ENCODE assay signal across 8 mouse cellular contexts in the genomic region with DNA sequence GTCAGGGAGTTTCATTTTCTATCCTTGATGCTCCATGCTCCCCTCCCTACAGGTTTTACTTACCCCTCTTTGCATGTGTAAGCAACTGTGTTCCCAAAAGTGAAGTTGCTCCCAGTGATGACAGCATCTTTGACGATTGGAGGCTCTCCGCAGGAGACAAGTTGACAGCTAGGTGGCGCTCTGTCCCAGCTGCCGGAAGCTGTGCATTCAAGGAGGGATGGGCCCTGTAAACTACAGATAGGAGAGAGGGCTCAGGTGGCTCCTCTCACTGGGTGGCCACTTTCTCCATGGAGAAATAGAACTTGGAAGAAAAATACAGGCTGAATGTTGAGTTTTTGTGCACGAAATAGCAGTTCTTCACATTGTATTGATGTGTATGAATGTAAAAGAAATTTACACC.
DNase-seq lines count a peak whose midpoint lies in the region; ATAC-seq and TF ChIP-seq lines count a peak whose summit lies in the region.

No protein-coding gene starts in this region.

- 12% methylated on average over 5 of the region's 5 CpGs for WGBS in intestine, postnatal 0 days
- WGBS in intestine, embryonic 16.5 days: 12% methylated on average over 5 of the region's 5 CpGs
- WGBS in forebrain, embryonic 16.5 days: 10% methylated on average over 5 of the region's 5 CpGs
- WGBS in hindbrain, postnatal 0 days: 11% methylated on average over 5 of the region's 5 CpGs
- WGBS in limb, embryonic 10.5 days: 10% methylated on average over 5 of the region's 5 CpGs

- H3K9ac ChIP-seq in intestine, postnatal 0 days (ENCODE audit: low read depth, low read length): no peak overlapping the region
- no peak overlapping the region for H3K9ac ChIP-seq in intestine, embryonic 16.5 days (ENCODE audit: low read depth, low read length)
- no peak overlapping the region for H3K9ac ChIP-seq in forebrain, embryonic 16.5 days (replicated peaks; ENCODE audit: low read depth, low read length)
- H3K9ac ChIP-seq in hindbrain, postnatal 0 days (replicated peaks; ENCODE audit: low read length): no peak overlapping the region

- no peaks in the 10 kb centered on the region for H3K4me1 ChIP-seq in intestine, postnatal 0 days (replicated peaks; ENCODE audit: control insufficient read depth, insufficient read depth, low read length)
- no peaks in the 10 kb centered on the region for H3K4me1 ChIP-seq in intestine, embryonic 16.5 days (ENCODE audit: control insufficient read depth, insufficient read depth, low read length)
- H3K4me1 ChIP-seq in forebrain, embryonic 16.5 days (replicated peaks; ENCODE audit: control insufficient read depth, insufficient read depth, low read length): no peaks in the 10 kb centered on the region; the same call in 1 of the 2 replicates
- 0 out of 2 replicates have a peak, but pooled peaks cover 2% of the 10 kb centered on the region for H3K4me1 ChIP-seq in hindbrain, postnatal 0 days (ENCODE audit: insufficient read depth, low read length)
- no peaks in the 10 kb centered on the region for H3K4me1 ChIP-seq in limb, embryonic 10.5 days

- peak; percentile 57 for DNase-seq in cerebellum, adult 11 months
- DNase-seq in hindbrain, postnatal 0 days (ENCODE audit: low spot score): peak; percentile 86
- peak; percentile 76 for DNase-seq in limb, embryonic 10.5 days (ENCODE audit: low spot score)
- DNase-seq in natural killer cell, adult 2 months (ENCODE audit: low spot score in 2 of 2): peak; percentile 24 to 40
- DNase-seq in telencephalon, adult 2 months (ENCODE audit: low read depth, low spot score): peak; percentile 13

- peak; percentile 95 for TF ChIP-seq CTCF in intestine, postnatal 0 days (IDR thresholded peaks at IDR 0.05; ENCODE audit: low read depth)
- peak; percentile 93 for TF ChIP-seq CTCF in hindbrain, postnatal 0 days (IDR thresholded peaks at IDR 0.05; ENCODE audit: low read depth)

- ATAC-seq in intestine, postnatal 0 days: peak; percentile 61; the same call in 1 of the 2 replicates
- ATAC-seq in intestine, embryonic 16.5 days: no peak; the same call in 1 of the 2 replicates
- peak; percentile 41; the same call in 1 of the 2 replicates for ATAC-seq in forebrain, embryonic 16.5 days
- ATAC-seq in hindbrain, postnatal 0 days: peak; percentile 69; the same call in 1 of the 2 replicates

- no peak overlapping the region for H3K27ac ChIP-seq in intestine, postnatal 0 days (ENCODE audit: low read depth, low read length)
- H3K27ac ChIP-seq in intestine, embryonic 16.5 days (ENCODE audit: low read length): no peak overlapping the region
- H3K27ac ChIP-seq in forebrain, embryonic 16.5 days (ENCODE audit: low read length): no peak overlapping the region
- H3K27ac ChIP-seq in hindbrain, postnatal 0 days: no peak overlapping the region
- no peak overlapping the region for H3K27ac ChIP-seq in limb, embryonic 10.5 days

- 0 out of 2 replicates have a peak, but pooled peaks cover 6% of the 10 kb centered on the region for H3K36me3 ChIP-seq in intestine, postnatal 0 days (ENCODE audit: control insufficient read depth, insufficient read depth)
- 0 out of 2 replicates have a peak, but pooled peaks cover 3% of the 10 kb centered on the region for H3K36me3 ChIP-seq in intestine, embryonic 16.5 days (ENCODE audit: control insufficient read depth, insufficient read depth, low read length)
- H3K36me3 ChIP-seq in forebrain, embryonic 16.5 days (ENCODE audit: control insufficient read depth, insufficient read depth): no peaks in the 10 kb centered on the region
- no peaks in the 10 kb centered on the region for H3K36me3 ChIP-seq in hindbrain, postnatal 0 days (ENCODE audit: insufficient read depth, low read length)
- no peaks in the 10 kb centered on the region for H3K36me3 ChIP-seq in limb, embryonic 10.5 days

- no peak overlapping the region for H3K4me2 ChIP-seq in intestine, postnatal 0 days (replicated peaks; ENCODE audit: low read depth)
- H3K4me2 ChIP-seq in intestine, embryonic 16.5 days (ENCODE audit: low read depth, low read length): no peak overlapping the region
- no peak overlapping the region for H3K4me2 ChIP-seq in forebrain, embryonic 16.5 days (ENCODE audit: low read length)
- H3K4me2 ChIP-seq in hindbrain, postnatal 0 days (ENCODE audit: low read depth, low read length): no peak overlapping the region

- no peak overlapping the region for H3K4me3 ChIP-seq in intestine, postnatal 0 days (ENCODE audit: low read depth, low read length)
- H3K4me3 ChIP-seq in intestine, embryonic 16.5 days (ENCODE audit: low read length): no peak overlapping the region
- H3K4me3 ChIP-seq in forebrain, embryonic 16.5 days (replicated peaks; ENCODE audit: low read length): no peak overlapping the region
- H3K4me3 ChIP-seq in hindbrain, postnatal 0 days (ENCODE audit: low read length): no peak overlapping the region
- H3K4me3 ChIP-seq in limb, embryonic 10.5 days: no peak overlapping the region

- H3K9me3 ChIP-seq in intestine, postnatal 0 days (ENCODE audit: control insufficient read depth): no peaks in the 10 kb centered on the region
- H3K9me3 ChIP-seq in intestine, embryonic 16.5 days (ENCODE audit: control insufficient read depth, low read length): no peaks in the 10 kb centered on the region
- no peaks in the 10 kb centered on the region for H3K9me3 ChIP-seq in forebrain, embryonic 16.5 days (ENCODE audit: control insufficient read depth, low read length)
- no peaks in the 10 kb centered on the region for H3K9me3 ChIP-seq in hindbrain, postnatal 0 days (ENCODE audit: low read length)
- no peaks in the 10 kb centered on the region for H3K9me3 ChIP-seq in limb, embryonic 10.5 days (replicated peaks)

- no peaks in the 10 kb centered on the region for H3K27me3 ChIP-seq in intestine, postnatal 0 days (replicated peaks; ENCODE audit: control insufficient read depth, insufficient read depth, low read length)
- H3K27me3 ChIP-seq in intestine, embryonic 16.5 days (replicated peaks; ENCODE audit: control insufficient read depth, insufficient read depth, low read length): no peaks in the 10 kb centered on the region
- no peaks in the 10 kb centered on the region for H3K27me3 ChIP-seq in forebrain, embryonic 16.5 days (replicated peaks; ENCODE audit: control insufficient read depth, insufficient read depth, low read length)
- H3K27me3 ChIP-seq in hindbrain, postnatal 0 days (ENCODE audit: insufficient read depth, low read length): no peaks in the 10 kb centered on the region
- no peaks in the 10 kb centered on the region for H3K27me3 ChIP-seq in limb, embryonic 10.5 days (ENCODE audit: low read depth, poor library complexity, severe bottlenecking)

Comparison
In these comparisons a context has a peak if more than half of its experiments do, and no peak if none do; other contexts are left out.
1. DNase-seq: peak in every context shown above with its lines; median percentile 86 in hindbrain, postnatal 0 days; 76 in limb, embryonic 10.5 days; 57 in cerebellum, adult 11 months; 32 in natural killer cell, adult 2 months; 13 in telencephalon, adult 2 months.